Mouse (Mus musculus): Measurements from ENCODE around the gene Vamp2.

Gene Vamp2

GRCm38 (mm10) chr11:69061255-69061912 lies 26.9 kb upstream of the Vamp2 start:
- TF ChIP-seq GATA4 (IDR thresholded peaks at IDR 0.05; ENCODE audit: insufficient replicate concordance, low read length), result no peak

DNA sequence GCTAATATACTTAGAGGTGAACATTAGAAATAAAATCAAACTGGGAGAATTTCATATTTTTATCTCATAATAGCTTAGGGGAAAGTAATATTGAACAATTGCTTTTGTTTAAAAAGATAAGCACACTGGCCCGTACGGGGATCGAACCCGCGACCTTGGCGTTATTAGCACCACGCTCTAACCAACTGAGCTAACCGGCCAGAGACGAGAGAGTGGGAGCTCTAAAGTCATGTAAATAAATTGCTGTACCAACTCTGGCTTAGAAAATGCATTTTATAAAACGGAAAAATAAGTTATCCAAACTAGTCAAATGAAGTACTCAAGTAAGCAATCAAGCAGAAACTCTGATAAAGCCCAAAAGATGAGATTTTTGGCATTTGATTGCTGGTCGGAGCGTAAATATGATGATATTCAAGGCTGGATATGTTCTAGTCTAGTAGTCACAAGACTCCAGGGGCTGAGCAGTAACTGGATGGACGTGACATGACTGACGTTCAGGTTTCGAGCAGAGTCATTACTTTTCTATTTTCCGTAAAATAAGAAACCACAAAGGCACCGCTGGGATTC lies 26.0 kb upstream of the Vamp2 start:
- TF ChIP-seq GATA4 (IDR thresholded peaks at IDR 0.05; ENCODE audit: insufficient replicate concordance, low read length), result peak; percentile 77; the same call in 1 of the 2 replicates

- TF ChIP-seq GATA4 (IDR thresholded peaks at IDR 0.05; ENCODE audit: insufficient replicate concordance, low read length), result peak; percentile 52; the same call in 1 of the 2 replicates
Measured at GRCm38 (mm10) chr11:69062761-69063224, 25.5 kb upstream of the Vamp2 start.

DNA sequence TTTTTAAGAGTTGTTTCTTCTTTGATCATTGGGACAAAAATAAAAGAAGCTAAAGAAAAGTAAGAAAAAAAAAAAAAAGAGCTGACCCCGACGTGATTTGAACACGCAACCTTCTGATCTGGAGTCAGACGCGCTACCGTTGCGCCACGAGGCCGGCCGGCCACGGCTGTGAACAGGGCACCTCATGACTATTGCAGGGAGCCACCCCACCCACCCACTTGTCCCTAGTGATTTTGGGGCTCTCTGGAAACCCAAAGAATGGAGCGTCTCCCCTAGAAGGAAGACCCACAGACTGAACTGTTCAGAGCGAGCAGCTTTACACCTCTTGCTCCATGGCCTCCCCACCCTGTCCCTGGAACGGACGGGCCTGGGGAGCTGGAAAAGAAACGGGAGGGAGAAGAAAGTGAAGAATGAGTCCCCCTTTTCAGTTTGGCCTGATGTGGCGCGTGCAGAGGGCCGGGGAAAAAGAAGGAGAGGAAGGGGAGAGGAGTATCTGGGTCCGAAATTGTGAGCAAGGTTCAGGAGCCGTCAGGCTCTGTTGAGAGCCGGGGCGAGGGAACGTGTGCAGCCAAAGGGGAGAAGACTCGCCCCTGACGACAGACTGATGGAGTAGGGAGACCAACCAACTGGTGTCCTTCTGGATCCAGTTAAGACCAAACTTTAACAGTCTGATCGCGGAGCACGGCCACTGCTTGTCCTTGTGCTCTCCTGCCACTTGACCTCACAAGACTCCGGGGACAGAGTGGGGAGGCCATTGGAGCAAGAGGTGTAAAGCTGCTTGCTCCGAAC lies 24.7 kb upstream of the Vamp2 start:
- no peak; the same call in 1 of the 2 replicates for TF ChIP-seq GATA4 (IDR thresholded peaks at IDR 0.05; ENCODE audit: insufficient replicate concordance, low read length)

DNA sequence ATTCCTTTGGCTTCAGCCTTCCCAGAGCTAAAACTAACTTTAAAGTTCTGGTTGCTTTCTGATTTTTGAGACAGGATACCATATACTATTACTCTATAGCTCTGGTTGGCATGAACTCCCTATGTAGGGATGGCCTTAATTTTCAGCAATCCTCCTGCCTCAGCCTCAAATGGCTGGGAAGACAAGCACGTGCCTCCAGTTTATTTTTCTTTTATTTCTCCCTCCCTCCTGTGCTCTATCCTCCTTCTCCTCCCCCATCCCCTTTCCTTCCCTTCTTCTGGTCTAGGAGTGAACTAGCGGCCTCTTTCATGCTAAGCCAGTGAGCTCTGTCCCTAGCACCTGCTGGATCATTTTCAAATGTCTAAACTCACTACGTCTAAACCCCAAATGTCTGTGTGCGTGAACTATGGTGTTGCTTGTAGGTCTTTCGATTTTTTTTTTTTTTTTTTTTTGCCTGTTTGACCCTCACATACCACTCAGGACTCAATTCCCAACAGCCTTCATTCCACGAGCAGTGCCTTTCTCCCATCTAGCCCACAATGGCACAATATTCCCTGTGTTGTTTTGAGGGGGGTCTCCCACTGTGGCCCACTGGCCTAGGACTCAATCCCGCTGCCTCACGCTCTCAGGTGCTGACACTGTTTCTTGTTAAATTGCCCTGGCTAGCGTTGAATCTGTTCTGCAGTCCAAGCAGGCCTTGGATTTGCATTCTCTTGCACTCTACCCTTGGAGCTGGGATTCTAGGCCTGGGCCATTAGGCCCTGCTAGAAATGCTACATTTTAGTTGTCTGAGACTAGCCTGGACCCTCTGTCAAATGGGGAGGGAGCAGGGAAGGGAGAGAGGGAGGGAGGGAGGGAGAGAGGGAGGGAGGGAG lies 23.8 kb upstream of the Vamp2 start:
- no peak for TF ChIP-seq GATA4 (IDR thresholded peaks at IDR 0.05; ENCODE audit: insufficient replicate concordance, low read length)

- no peak for TF ChIP-seq GATA4 (IDR thresholded peaks at IDR 0.05; ENCODE audit: insufficient replicate concordance, low read length)
Measured at GRCm38 (mm10) chr11:69065394-69065925, 22.8 kb upstream of the Vamp2 start.

DNA sequence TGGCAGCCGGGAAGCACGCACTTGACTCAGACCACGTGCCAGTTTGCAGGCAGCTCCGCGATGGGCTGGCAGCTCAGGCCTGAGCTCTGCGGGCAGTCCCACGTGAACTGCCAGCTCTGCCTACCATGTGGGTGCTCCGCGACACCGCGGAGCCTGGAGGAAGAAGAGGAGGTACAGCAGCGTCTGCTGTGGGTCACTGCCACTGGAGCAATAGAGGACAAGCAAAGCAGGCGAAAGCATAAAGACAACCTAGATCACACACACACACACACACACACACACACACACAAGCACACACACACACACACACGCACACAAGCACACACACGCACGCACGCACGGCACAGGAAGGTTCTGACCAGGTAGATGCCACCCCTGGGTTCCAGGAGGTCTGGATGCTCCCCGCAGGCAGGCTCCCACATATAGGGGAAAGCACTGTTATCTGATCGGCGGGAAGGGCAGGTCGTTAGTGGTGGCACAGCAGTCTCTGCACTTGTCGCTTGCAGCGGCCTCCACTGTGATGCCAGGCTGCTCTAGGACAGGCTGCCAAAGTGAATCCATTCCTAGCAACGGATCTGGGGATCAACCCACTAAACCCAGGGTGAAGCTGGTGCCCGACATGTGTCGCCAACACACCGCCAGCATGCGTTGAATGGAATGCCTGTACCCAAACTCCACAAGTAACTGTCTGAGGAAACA lies 22.0 kb upstream of the Vamp2 start:
- 0 out of 2 replicates have a peak, but pooled peaks have one; percentile 15 for TF ChIP-seq GATA4 (IDR thresholded peaks at IDR 0.05; ENCODE audit: insufficient replicate concordance, low read length)

DNA sequence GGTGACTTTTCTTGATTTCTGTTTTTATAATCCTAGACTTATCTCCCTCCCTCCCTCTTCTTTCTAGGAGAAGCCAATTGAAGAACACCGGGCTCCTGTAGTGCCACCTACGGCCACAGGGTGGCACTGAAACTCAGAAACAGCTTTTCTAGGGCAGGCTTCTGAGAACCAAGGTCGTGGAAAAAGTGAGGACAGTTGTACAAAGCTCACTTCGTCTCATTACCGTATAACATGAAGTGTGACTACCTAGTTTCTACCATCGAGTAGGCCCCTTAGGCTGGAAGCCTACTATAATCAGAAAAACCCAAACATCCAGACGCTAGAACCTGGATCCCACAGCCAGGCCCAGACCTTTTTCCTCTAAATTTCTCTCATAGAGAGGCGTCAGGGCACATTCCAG lies 21.3 kb upstream of the Vamp2 start:
- no peak for TF ChIP-seq GATA4 (IDR thresholded peaks at IDR 0.05; ENCODE audit: insufficient replicate concordance, low read length)

GRCm38 (mm10) chr11:69067601-69068000 lies 20.7 kb upstream of the Vamp2 start:
- TF ChIP-seq GATA4 (IDR thresholded peaks at IDR 0.05; ENCODE audit: insufficient replicate concordance, low read length), result peak; percentile 82; the same call in 1 of the 2 replicates

DNA sequence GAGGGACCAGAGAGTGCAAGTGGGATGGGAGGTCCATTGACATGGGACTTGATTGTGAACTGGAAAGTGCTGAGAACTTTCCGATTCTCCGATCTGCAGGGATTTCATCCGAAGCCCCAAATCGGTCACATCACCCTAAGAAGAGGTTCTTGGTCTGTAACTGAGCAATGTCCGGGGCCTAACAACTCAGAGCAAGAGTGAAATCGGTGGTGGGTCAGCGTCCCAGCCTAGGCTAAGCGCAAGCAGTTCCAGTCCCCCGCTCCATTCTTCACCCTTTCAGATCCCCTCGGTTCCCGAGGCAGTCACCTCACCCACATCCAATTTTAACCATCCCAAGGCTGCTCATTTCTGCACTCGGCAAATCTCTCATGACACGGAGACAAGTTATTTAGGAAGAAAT lies 18.2 kb upstream of the Vamp2 start:
- TF ChIP-seq GATA4 (IDR thresholded peaks at IDR 0.05; ENCODE audit: insufficient replicate concordance, low read length), result no peak

- TF ChIP-seq GATA4 (IDR thresholded peaks at IDR 0.05; ENCODE audit: insufficient replicate concordance, low read length), result no peak
Measured at GRCm38 (mm10) chr11:69070590-69071222, 17.6 kb upstream of the Vamp2 start, which contains the start of gene Tmem107. Gene Tmem107, plus strand, starts transcription at chr11:69070806.

GRCm38 (mm10) chr11:69071262-69071661 lies 17.0 kb upstream of the Vamp2 start:
- no peak for TF ChIP-seq GATA4 (IDR thresholded peaks at IDR 0.05; ENCODE audit: insufficient replicate concordance, low read length)

- no peak for TF ChIP-seq GATA4 (IDR thresholded peaks at IDR 0.05; ENCODE audit: insufficient replicate concordance, low read length)
Measured at GRCm38 (mm10) chr11:69072234-69072633, 16.1 kb upstream of the Vamp2 start.

DNA sequence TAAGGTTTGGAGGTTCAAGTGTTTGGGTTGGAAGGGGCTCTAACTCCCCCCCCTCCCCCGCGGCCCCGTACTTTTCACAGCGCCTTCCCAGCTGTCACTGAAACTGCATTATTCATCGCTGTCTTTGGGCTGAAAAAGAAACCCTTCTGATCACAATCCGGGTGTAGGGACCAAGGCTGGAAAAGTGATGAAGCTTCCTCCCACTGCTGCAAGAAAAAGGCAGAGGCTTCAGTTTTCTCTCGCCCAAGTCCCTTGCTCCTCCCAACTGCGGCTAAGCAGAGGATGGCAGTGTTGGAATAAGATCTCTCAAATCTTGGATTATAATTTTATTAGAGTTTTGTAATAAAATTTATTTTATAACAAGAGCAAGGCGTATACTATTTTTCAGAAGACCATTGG lies 15.6 kb upstream of the Vamp2 start:
- no peak for TF ChIP-seq GATA4 (IDR thresholded peaks at IDR 0.05; ENCODE audit: insufficient replicate concordance, low read length)

All from liver, adult (tissue).